Mouse (Mus musculus) B cell, adult 2 months (primary cell): Measurements from ENCODE around the gene Pfkfb1.

Experiments used
- DNase-seq, 2 experiments: peaks; one replicate each; pipeline ENCODE4 v3.0.0; 2022

Gene Pfkfb1

DNA sequence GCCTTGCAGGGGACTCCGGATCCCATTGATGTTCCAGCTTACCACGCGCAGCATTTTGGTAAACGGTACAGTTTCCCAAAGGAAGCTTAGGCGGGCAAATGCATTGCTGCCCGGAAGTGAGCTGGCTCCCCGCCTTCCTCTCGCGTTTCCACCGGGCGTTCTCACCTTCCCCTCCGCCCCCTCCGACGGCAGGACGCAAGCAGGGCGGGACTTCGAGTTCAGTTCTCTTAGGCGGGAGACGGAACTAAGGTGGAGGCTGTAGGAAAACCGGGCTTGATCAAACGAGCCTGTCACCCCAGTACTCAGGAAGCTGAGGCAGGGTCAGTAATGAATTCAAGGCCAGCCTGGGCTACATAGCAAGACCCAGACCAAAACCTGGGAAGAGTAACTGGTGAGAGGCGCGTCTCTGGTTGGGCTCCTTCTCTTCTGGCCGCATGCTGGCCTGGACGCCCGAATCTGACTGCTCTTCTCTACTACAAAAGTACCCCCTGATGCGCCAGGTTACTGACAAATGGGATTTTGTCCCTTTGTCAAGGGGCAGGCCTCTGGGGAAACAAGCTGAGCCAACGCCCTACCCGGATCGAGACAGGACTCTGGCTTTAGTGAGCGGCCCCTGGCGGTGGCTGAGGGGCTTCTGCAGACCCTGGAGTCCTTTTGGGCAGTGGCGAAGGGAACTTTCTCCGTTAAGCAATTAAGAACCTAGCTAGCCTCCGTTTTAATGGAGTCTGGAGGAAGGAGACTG lies at the start of gene Pfkfb1:
TSS of gene Pfkfb1 (plus strand) at position 207 of the 742 bp plus-strand sequence.
- DNase-seq = peak; percentile 70 to 73

DNA sequence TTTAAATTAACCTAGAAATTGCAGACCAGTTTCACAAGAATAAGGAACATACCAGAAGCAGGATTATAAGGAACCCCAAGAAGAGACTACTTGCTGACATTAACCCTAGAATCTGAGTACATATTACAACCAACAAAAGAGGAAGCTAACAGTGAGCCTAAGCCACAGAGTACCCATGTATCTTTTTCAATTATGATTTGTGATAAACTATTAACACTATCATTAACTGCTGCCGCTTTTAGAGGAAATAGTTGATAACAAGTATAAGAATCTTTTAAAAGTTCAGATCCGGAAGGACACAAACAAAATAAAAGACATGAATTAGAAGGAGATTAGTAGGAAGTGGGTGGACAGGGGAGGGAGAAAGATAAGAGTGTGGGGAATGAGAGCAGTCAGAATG lies 47.9 kb upstream of the Pfkfb1 start:
- DNase-seq = no peak

DNA sequence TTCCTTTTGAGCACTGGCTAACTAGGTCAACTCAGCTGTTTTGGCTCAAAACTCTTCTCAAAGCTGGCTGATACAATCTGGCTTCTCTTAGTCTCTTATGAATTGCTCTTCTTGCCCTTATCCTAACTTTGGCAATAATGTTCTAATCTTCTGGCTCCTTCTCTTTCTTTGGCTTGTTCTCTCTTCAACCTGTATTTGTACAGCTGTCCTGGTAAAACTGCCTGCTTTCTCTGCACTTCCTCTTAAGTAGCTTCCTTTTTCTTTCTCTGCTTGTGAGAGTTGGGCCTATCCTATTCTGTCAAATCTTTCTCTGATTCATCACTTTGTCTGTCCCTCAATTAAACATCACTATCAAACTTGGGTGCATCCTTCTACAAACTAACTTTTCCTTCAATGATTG lies 46.3 kb upstream of the Pfkfb1 start:
- DNase-seq = no peak

DNA sequence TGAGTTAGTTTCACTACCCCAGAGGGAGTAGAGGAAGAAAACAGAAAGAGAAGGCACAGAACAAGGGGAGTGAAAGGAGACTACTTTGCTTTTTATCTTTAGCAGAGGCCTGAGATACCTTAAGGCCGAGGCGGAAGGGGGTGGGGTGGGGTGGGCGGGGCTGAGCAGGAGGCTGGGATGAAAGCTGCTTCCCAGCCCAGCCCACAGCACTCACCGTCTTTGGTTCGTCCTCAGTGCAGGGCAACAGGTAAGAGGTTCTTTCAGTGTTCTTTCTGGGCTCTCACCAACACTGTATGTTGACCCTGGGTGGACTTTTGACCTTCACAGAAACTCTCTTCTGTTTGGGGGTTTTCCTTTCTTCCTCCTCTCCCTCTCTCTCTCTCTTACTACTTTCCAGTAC lies 40.8 kb upstream of the Pfkfb1 start, which contains the start of gene Alas2:
TSS of gene Alas2 (plus strand) at position 137 of the 400 bp plus-strand sequence.
- no peak for DNase-seq

DNA sequence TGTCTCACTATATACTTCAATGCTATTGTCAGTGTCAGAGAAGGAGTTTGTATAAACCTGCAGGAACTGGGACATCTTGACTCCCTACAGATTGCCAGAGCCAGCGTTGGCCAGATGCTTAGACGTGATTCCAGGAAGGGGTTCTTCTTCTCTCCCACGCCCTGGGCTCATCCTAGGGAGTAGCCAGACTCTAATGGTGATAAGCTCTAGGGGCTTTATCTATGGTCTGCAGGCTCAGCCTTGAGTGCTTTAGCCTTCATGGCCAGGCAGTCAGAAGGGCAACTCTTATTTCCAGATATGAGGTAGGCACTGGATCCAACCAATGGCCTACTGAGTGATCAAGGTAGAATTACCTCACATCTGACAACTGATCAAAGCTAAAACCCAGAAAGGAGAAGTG lies 38.4 kb upstream of the Pfkfb1 start:
- DNase-seq = no peak

DNA sequence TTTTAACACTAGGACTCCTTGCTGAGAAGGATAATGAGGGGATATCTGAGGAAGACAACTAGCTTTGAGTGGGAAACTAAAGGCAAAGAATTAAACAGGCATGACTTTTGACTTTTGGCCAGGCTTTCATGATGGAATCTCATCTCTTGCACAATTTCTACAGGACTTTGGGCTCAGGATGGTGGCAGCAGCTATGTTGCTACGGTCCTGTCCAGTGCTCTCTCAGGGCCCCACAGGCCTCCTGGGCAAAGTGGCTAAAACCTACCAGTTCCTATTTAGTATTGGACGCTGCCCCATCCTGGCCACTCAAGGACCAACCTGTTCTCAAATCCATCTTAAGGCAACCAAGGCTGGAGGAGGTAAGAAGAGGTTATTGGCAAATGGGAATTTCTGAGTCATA lies 36.0 kb upstream of the Pfkfb1 start:
- no peak for DNase-seq

DNA sequence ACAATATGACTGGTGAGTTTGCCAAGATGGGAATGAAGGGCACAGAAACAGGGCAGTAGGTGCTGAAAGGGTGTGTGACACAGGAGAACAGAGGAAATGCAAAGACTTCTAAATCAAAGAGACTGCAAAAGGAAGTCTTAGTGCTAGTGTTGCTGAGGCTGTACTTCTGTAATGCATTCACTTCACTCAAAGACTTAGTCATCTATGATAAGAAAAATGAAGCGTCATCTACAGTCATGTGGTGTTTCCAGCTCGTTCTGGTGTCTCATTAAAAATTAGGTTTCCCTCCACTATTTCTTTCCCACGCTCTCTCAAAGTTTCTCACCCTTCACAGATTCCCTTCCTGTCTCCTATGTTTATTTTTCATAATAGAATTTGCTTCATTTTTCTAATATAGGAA lies 34.0 kb upstream of the Pfkfb1 start:
- no peak for DNase-seq

DNA sequence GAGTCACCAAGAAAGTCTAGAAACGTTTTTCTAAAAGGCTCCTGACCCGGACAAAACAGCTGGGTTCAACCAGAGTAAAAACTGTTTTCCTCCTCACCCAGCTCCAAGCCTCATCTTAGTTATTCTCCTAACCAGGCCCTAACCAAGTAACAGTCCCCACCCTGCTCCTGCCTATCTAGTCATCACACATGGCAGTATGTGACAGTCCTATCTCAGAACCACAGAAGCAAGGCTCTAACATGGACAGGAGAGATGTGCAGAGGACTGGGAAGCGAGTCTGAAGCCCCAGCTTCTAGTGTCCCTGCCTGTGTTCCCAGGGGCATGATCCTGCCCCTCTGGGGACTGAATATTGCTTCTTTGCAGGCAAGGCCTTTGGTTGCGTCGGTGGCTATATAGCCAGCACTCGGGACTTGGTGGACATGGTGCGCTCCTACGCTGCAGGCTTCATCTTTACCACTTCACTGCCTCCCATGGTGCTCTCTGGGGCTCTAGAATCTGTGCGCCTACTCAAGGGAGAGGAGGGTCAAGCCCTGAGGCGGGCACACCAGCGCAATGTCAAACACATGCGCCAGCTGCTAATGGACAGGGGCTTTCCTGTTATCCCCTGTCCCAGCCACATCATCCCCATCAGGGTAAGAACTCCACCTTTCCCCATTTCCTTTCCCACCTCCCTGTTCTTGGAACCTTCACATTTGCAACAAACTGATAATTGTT lies 23.2 kb upstream of the Pfkfb1 start:
- no peak for DNase-seq

DNA sequence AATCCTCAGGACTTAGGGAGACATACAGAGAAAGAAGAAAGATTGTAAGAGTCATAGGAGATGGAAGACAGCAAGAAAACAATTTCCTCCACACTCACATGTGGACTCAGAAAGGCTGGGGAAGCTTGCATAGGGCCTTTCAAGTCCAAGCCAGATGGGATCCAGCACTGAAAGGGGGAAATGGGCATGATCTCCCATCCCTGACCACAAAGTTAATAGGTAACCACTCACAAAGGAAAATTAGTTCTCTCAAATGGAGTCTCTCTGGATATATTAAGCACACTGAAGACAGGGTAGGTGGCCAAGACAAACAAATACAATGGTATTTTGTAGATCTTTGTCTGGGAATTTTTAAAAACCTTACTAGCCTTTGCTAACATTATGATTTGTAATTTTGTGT lies 6.1 kb upstream of the Pfkfb1 start:
- no peak for DNase-seq

DNA sequence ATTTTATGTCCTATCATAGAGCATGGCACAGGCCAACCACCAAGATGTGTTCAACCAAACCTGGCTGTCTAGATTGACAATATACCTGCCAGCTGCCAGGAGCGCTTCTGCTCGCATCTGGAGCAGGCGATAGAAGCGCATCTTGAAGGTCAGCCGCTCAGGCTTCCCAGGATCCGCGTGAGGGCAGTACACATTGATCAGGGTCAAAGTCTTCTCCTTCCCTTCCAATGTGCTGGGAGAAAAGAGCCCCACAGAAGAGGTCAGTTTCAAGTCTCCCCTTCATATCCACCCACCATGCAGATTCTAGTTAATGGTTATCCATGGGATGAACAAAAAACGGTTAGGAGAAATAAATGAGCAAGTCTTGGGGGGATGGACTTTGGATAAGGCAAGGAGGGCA lies 2.9 kb upstream of the Pfkfb1 start:
- no peak for DNase-seq

DNA sequence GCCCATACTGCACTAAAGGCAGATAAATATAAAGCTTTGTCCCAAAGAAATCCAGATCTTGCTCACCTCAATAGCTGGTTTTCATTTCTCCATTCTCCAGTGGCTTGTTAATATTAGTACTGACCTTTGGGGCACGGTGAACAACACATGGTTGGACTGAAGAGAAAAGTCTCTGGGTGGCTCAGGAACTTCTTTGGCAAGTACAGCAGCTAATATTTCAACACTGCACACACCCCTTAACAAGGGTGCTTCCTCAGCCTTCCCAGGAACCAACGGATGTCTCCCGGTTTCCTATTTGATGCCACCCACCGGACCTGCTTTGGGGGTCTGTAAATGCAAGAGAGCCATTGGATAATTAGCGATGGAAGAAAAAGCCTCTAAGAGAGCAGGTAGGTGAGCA lies 1.7 kb downstream of the Pfkfb1 start, which contains the start of gene Apex2:
TSS of gene Apex2 (minus strand) at position 173 of the 400 bp plus-strand sequence.
- DNase-seq = no peak

DNA sequence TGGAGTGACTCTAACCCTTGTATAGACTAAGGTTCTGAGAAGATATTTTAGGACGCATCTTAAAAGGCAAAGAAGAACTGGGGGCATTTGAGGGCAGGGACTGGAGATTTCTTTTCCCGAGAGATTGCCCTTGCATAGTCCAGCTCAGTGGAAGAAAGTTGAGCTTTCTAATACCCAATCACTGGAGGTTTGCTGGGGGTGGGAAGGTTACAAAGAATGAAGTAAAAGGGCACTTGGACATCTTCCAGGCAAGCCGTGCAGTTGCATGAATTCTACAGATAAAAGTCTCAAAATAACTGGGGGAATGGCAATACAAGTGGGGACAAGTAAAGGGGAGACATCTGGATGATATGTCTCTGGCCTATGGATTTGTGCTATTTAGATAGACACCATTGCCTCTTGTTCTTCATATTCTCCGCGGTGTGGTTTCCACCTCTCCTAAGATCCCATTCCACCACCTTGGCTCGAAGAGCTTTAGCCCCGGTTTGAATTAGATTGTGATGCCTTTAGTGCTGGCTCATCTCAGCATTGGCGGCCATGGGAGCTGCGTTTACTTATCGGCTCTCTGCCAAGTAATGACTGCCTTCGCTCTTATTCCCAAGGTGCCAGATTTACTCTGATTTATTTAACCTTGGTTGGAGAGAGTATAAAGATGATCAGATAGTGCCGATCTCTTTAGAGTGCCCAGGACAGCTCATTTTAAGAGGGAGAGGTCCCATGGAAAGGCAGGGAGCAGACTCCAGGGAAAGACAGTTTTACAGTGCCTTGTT lies 5.4 kb downstream of the Pfkfb1 start:
- no peak for DNase-seq

DNA sequence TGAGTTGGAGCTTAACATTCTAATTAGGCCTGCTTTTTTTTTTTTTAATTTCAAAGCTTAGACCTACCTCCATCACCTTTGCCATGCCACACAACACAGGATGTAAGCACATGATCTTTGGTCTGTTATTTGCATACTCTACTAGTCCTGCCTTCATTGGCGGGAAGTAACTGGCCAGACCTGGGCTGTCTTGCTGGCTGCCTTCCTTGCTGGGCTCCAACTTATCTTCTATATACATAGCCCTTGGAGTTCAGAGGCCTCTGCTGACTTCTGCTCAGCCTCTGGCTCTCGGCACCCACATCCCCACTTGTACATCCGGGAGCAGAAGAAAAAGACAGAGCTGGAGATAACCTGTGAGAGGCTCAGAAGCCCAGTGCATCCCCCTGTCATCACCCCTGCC lies 6.1 kb downstream of the Pfkfb1 start:
- no peak for DNase-seq

DNA sequence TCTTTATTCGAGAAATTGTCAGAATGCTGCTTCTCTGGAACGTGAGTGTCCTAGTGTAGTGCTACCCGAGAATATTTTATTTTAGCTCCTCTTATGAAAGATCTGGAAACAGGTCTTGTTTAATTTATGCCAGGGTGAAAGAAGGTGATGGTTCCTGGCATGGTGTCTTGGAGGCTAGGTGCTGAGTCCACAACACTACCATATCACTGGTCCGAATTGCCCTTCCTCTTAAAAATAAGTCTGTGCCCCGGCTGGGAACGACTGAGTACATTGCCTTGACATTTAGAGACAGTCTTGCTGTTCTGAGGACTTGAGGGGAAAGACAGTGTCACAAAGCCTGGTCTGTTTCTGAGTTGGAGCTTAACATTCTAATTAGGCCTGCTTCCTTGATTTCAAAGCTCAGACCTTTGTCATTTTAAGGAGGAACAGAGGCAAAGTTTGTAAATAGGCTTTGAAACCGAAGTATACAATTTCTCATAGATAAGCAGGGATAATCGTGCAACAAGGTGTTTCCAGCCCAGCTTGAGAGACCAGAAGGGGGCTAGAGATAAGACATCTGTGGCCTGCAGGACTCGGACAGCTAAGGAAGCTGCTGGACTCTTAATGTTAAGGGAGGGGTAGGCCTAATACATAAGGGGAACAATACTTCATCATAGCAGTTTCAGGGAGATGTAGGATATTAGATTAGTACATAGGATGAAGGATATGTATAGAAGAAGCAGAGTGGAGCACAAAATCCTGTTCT lies 7.2 kb downstream of the Pfkfb1 start:
- no peak for DNase-seq

DNA sequence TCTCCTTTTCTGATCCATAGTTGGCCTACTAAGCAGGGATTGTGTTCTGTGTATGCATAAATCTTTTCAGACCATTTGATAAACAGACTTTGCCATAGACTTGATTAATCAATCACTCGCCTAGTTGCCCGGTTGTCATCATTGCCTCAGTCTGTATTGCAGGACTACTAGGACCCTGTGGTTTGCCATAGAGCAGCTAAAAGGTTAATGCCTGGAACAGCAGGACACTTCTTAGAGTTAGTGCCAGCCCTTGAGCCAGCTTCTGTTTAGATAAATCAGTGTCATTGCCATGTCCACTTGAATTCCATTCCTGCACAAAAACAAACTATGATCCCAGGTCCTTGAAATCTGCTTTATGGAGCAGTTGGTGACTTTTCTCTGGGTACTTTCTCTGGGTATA lies 10.9 kb downstream of the Pfkfb1 start:
- no peak for DNase-seq

DNA sequence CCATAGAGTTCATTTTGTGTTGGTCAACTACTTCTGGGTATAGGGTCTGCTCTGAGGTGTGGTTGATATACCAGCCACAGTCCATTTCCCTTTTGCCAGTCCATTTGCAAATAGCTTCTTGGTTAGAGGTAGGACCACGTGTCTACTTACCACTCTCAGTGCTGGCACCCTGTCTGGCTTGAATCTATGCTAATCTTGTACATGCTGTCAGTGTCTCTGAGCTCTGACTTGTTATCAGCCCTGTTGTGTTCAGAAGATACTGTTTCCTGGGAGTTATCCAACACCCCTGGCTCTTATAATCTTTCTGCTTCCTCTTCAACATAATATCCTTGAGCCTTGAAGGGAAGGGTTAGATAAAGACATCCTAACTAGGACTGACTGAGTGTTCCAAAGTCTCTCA lies 48.4 kb downstream of the Pfkfb1 start:
- DNase-seq = no peak

DNA sequence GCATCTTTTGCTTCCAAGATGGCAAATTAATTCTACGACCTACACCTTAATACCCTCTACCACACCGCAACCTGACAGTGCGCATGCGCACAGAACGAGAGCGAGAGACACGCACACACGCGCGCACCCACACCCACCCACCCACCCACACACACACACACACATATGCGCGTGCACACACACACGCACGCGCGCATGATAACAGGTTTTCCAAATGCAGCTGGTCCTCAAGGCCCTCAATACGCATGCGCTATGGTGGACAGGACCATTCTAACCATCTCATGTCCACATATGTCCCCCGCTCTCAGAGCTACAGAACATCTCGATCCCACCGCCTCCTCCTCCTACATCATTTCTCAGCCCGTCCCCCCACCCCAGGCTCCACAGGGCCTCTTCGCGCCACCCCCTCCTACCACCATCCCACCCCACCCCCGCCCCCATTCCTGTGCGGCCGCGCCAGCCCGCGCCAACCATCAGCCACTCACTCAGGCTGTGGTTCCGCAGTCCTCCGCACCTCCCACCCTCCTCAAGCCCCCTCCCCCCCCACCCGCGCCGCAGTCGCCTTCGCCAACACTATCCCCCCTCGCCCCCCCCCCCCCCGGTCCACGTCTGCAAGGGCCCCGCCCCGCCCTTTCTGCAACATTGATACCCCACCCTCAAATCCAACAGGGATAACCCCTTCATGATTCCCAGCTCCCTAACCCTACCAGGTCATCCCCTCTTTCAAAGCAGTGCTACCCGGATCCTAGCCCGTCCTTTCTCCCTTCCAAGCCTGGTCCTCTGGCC lies 68.3 kb downstream of the Pfkfb1 start:
- no peak for DNase-seq

DNA sequence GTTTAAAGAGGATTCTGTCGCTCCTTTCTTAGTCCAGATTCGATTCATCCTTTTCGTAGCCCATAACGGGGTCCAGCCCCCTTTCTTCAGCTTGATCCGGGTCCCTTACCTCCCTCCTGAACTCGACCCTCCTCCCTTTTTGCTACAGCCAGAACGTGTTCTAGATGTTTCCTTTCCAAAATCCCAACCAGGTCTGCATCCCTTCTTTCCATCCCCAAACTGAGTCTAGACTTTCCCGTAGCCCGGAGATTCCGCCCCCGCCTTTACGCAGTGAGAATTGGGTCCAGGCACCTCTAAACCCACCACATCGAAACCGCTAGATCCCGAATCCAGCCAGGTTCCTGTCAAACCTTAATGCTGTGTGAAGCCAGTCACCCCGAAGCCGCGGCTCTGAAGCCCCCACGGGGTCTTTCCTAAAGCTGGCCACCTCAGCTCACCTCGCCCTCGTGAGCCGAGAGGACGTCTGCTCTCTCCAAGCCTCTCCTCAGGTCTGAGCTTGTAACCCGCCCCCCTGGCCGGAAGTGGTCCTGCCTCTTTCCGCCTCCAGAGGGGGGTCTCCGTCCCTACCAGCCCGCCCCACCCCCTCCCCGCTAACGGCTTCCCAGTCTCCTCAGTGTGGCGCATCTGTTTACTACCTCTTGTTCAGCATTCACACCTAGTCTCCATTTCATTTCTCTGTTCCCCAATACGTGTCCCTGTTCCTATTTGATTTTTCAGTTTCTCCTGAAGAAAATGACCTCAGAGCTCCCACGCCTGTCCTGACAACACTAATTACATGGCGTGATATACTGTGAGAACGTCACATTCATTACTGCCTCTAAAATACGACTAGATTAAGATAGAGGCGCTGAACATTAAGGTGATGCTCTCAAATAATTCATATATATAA lies 69.1 kb downstream of the Pfkfb1 start, which contains the start of gene Tro:
TSS of gene Tro (minus strand) at position 676 of the 889 bp plus-strand sequence.
- no peak for DNase-seq

DNA sequence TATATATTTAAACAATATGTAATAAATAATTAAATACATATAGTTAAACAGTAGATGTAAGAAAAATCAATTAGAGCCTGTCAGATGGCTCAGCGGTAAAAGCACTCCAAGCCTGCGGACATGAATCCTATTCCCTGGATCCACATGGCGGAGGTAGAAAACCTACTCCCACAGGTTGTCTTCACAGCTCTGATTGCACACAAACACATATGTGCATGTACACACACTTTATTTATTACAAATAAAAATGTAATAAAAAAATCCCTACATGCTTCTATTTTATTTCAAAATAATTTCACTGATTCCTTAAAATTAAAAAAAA lies 69.7 kb downstream of the Pfkfb1 start:
- no peak for DNase-seq

DNA sequence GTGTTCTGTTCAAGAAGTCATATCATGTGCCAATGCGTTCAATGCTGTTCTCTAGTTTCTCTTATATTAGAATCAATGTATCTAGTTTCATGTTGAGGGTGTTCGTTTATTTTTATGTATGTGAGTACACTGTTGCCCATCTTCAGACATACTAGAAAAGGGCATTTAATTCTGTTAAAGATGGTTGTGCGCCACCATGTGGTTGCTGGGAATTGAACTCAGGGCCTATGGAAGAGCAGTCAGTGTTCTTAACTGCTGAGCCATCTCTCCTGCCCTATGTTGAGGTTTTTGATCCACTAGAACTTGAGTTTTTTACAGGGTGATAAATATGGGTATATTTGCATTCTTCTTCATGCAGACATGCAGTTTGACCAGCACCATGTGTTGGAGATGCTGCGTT lies 74.8 kb downstream of the Pfkfb1 start:
- DNase-seq = peak; percentile 7 to 11

DNA sequence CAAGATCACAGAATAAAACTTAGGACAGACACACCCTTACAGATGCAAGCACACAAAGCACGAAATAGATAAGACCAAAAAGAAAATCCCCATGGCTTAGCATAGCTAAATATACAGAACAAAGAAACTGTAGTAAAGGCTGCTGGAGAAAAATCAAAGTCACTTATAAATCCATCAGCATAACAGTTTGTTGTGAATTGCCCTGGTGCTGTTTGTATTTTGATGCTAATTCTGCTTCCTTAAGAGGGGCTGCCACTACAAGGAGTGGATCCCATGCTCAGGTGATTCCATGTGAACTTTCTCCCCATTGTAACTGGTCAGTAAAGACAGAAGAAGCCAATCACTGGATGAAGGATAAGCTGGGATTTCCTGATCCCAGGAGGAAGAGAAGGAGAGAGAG lies 89.5 kb downstream of the Pfkfb1 start:
- no peak for DNase-seq
